Mouse (Mus musculus): ENCODE data around the gene Ccnb1.

DNA sequence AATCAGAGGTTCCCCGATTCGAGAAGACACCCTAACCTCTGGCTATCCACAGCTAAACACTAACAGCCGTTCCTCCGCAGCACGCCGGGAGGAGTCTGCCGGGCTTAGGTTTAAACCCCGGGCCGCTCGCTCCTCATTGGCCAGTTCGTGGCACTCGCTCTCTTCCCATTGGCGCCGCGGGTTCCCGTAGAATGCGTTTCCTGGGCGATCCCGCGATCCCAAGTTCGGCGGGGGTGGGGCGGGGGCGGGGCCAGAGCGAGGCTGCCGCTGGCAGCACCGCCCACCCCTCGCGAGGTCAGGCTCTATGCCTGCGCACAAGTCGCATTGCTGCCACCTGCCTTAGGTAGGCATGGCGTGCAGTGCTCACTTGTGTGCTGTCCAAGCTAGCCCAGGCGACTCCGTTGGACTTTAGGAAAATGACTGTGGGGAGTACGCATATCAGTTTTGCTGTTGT is at the start of gene Ccnb1:
- TF ChIP-seq CTCF (IDR thresholded peaks at IDR 0.05; ENCODE audit: borderline replicate concordance, extremely low read depth, insufficient read depth, insufficient read length): no peak
- peak; percentile 56; the same call in 1 of the 2 replicates for TF ChIP-seq POLR2A (IDR thresholded peaks at IDR 0.05; ENCODE audit: borderline replicate concordance, extremely low read depth, insufficient read depth, insufficient read length, poor library complexity, severe bottlenecking)

Measured in brain, embryonic 14.5 days (tissue).